Mouse (Mus musculus): ENCODE results near the gene Gm35315. TPM values are rescaled to one million over a fixed set of nuclear protein-coding genes. Genes with fewer than 3 reads are reported as not detected.
A peak's percentile ranks its signal among the peaks of the same experiment; 100 is the strongest.

Gm35315 gene
- polyA plus RNA-seq, 1 experiment from 2014 or later, result 1.7 TPM

DNA sequence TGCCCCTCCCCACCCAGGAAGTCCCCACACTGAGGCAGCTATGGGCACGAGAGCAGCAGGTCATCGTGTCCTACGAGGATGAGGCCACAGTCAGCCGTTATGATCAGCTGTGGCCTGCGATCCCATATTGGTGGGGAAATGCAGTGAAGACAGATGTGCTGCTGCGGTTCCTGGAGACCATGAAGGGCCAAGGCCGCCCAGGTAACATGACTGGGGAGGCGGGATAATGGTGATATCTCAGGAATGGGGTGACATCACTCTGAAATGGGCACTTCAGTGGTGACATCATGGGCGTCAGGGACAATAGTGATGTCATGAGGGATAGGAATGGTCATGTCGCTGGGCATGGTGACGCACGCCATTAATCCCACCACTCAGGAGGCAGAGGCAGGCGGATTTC is 8.2 kb upstream of the Gm35315 start:
- no peak for ATAC-seq (ENCODE audit: low FRiP score, low TSS enrichment)
- Histone ChIP-seq H3K4me1 (ENCODE audit: insufficient read depth, low read length) (peaks cover 38% of the 10 kb centered on the region), H3K9ac (replicated peaks; ENCODE audit: low read length) (no peak overlapping the region), H3K36me3 (ENCODE audit: insufficient read depth, low read length) (peaks cover 38% of the 10 kb centered on the region), H3K27ac (ENCODE audit: low read length) (no peak overlapping the region), H3K9me3 (ENCODE audit: low read length) (0 out of 2 replicates have a peak, but pooled peaks cover 8% of the 10 kb centered on the region), H3K4me2 (replicated peaks; ENCODE audit: low read depth, low read length) (no peak overlapping the region), H3K27me3 (ENCODE audit: insufficient read depth, low read length) (no peaks in the 10 kb centered on the region), H3K4me3 (ENCODE audit: low read length) (no peak overlapping the region)
- 91% methylated on average over 13 of the region's 13 CpGs for WGBS

DNA sequence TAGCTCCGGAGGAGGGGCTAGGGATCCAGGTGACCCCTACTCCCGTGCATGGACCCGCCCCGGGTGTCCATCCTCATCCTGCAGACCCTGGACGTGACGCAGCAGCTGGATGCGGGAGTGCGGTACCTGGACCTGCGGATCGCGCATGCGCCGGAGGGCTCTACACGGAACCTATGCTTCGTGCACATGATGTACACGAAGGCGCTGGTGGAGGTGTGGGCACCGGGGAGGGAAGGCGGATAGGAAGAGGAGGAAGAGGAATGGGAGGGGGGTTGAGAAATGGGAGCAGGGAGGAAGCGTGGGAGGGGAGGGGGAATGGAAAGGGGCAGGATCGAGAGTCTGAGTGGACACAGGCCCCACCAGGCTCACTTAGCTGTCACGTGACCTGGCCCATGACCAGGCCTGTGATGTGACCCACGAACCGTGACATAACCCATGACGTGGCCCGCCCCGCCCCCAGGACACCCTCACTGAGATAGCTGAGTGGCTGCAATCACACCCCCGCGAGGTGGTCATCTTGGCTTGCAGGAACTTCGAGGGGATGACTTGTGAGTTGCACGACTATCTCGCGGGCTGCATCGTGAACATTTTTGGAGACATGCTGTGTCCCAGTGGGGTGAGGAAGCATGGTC is 7.6 kb upstream of the Gm35315 start:
- 0 out of 2 replicates have a peak, but pooled peaks cover 8% of the 10 kb centered on the region for H3K9me3 ChIP-seq (ENCODE audit: low read length)
- WGBS, result 15% methylated on average over 34 of the region's 34 CpGs
- H3K9ac ChIP-seq (replicated peaks; ENCODE audit: low read length), result peak overlapping the region; percentile 36; the same call in 1 of the 2 replicates
- H3K4me2 ChIP-seq (replicated peaks; ENCODE audit: low read depth, low read length), result peak overlapping the region; percentile 80
- H3K4me3 ChIP-seq (ENCODE audit: low read length), result peak overlapping the region; percentile 32
- ATAC-seq (ENCODE audit: low FRiP score, low TSS enrichment), result peak; percentile 19; the same call in 1 of the 2 replicates
- no peaks in the 10 kb centered on the region for H3K27me3 ChIP-seq (ENCODE audit: insufficient read depth, low read length)
- peaks cover 35% of the 10 kb centered on the region for H3K4me1 ChIP-seq (ENCODE audit: insufficient read depth, low read length)
- peaks cover 38% of the 10 kb centered on the region for H3K36me3 ChIP-seq (ENCODE audit: insufficient read depth, low read length)
- no peak overlapping the region for H3K27ac ChIP-seq (ENCODE audit: low read length)

DNA sequence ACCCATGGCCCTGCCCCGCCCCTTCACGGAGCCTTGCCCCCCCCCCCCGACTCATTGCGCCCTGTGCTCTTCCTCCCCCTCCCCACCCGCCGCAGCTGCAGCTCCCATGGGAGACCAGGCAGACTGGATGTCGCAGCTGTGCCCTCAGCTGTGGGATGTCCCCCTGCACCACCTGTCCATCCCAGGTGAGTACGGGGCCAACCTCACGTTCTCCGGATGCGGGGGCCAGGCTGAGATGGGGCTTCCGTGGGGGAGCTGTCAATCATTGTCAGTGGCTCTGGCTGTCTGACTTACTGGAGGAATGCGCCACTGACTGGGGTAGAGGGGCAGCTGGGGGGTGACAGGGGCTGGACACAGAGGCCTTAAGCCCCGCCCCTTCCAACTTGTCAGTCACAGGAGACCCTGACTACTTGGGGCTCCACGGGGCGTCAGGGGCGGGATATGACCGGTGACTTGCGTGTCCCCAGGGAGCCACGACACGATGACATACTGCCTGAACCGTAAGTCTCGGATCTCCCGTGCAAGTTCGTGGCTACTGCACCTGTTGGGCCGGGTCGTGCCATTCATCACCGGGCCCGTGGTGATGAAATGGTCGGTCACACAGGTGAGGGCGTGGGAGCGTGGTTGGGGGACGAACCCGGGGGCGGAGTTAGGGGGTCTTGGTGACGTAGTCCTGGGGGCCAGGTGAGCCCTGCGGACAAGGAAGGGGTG is 6.9 kb upstream of the Gm35315 start:
- H3K4me1 ChIP-seq (ENCODE audit: insufficient read depth, low read length), result peaks cover 27% of the 10 kb centered on the region
- peaks cover 33% of the 10 kb centered on the region for H3K36me3 ChIP-seq (ENCODE audit: insufficient read depth, low read length)
- 1% methylated on average over 33 of the region's 37 CpGs for WGBS
- H3K4me2 ChIP-seq (replicated peaks; ENCODE audit: low read depth, low read length), result peak overlapping the region; percentile 80
- peak overlapping the region; percentile 32 for H3K4me3 ChIP-seq (ENCODE audit: low read length)
- 0 out of 2 replicates have a peak, but pooled peaks cover 8% of the 10 kb centered on the region for H3K9me3 ChIP-seq (ENCODE audit: low read length)
- no peaks in the 10 kb centered on the region for H3K27me3 ChIP-seq (ENCODE audit: insufficient read depth, low read length)
- peak overlapping the region; percentile 36 for H3K9ac ChIP-seq (replicated peaks; ENCODE audit: low read length)
- H3K27ac ChIP-seq (ENCODE audit: low read length), result no peak overlapping the region
- peak; percentile 25; the same call in 1 of the 2 replicates for ATAC-seq (ENCODE audit: low FRiP score, low TSS enrichment)

DNA sequence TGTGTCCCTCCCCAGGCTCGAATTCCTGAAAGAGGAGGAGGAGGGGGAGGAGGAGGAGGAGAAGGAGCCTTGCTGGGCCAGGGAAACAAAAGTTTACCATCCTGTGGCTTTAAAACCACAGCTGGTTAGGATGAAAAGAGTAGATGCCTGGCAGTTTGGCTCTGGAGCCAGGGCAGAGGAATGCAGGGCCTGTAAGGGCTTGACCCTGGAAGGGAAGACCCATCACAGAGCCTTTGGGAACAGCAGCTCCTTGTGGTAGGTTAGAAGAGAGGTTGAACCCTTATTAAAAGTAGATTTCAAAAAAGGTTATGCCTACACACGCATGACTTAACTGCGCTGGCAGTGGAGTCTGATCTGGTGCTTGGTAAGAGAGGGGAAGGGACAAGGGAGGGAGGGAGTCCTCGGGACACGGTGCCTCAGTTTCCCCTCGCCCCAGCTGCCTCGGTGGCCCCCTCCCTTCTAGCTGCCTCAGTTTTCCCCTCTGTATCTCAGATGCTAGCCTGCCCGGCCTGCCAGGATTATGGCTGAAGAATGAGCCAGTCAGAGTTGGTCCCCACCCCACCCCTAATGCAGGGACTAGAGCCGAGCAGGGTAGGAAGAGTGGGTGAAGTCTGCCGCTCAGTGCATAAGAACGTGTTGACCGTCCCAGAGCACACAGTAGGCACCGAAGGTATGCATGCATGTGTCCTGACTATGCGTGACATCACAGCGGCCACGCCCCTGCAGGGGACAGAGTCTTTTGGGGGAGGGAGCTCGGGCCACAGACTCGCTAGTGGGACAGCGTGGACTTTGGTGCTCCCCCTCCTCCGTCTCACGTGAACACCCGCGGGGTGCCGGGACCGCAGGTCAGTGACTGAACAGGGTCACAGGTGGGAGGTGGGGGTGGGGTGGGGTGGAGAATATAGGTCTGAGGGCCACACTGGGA is 5.7 kb upstream of the Gm35315 start, which contains the start of gene Plcxd1:
TSS of gene Plcxd1 (plus strand) at position 314 of the 925 bp plus-strand sequence.
- peak; percentile 28 for ATAC-seq (ENCODE audit: low FRiP score, low TSS enrichment)
- no peak within 1 kb of the TSS for H3K27ac ChIP-seq (ENCODE audit: low read length)
- peak within 1 kb of the TSS; percentile 80 for H3K4me2 ChIP-seq (replicated peaks; ENCODE audit: low read depth, low read length)
- no peak within 1 kb of the TSS; the same call in none of the 2 replicates for H3K9ac ChIP-seq (replicated peaks; ENCODE audit: low read length)
- H3K27me3 ChIP-seq (ENCODE audit: insufficient read depth, low read length), result no peaks in the 10 kb centered on the region
- peaks cover 31% of the 10 kb centered on the region for H3K4me1 ChIP-seq (ENCODE audit: insufficient read depth, low read length)
- H3K4me3 ChIP-seq (ENCODE audit: low read length), result peak within 1 kb of the TSS; percentile 32
- 0 out of 2 replicates have a peak, but pooled peaks cover 5% of the 10 kb centered on the region for H3K9me3 ChIP-seq (ENCODE audit: low read length)
- WGBS, result 6% methylated on average over 22 of the region's 25 CpGs
- peaks cover 22% of the 10 kb centered on the region for H3K36me3 ChIP-seq (ENCODE audit: insufficient read depth, low read length)

DNA sequence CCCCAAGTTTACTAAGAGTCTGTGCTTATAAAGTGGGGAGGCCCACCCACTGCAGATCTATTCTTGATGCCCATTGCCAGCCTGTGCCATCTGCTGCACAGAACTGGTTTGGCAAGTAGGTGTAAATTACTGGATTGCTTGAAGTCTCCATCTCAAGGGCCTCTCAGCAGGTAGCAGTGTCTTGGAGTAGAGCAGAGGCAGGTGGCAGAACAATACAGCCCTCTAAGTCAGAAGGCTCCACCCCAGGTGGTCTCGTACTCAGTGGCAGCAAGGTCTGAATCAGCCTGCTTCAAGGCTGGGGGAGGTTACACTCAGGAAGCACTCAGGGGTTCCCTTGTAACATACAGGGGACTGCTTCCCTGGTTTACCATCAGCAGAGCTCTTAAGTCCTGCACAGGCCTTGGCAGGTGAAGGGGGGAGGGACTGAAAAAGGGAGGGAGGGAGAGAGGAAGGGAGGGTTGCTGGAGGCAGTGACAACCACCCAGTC is 4.8 kb upstream of the Gm35315 start:
- no peak overlapping the region for H3K4me3 ChIP-seq (ENCODE audit: low read length)
- H3K4me2 ChIP-seq (replicated peaks; ENCODE audit: low read depth, low read length), result no peak overlapping the region
- H3K9me3 ChIP-seq (ENCODE audit: low read length), result 0 out of 2 replicates have a peak, but pooled peaks cover 4% of the 10 kb centered on the region
- H3K27me3 ChIP-seq (ENCODE audit: insufficient read depth, low read length), result no peaks in the 10 kb centered on the region
- H3K9ac ChIP-seq (replicated peaks; ENCODE audit: low read length), result no peak overlapping the region
- no peak overlapping the region for H3K27ac ChIP-seq (ENCODE audit: low read length)
- WGBS, result 26% methylated on average over 1 of the region's 1 CpGs
- H3K36me3 ChIP-seq (ENCODE audit: insufficient read depth, low read length), result peaks cover 13% of the 10 kb centered on the region
- no peak for ATAC-seq (ENCODE audit: low FRiP score, low TSS enrichment)
- H3K4me1 ChIP-seq (ENCODE audit: insufficient read depth, low read length), result peaks cover 37% of the 10 kb centered on the region

- H3K4me3 ChIP-seq (ENCODE audit: low read length), result peak overlapping the region; percentile 68
- H3K9me3 ChIP-seq (ENCODE audit: low read length), result no peaks in the 10 kb centered on the region
- ATAC-seq (ENCODE audit: low FRiP score, low TSS enrichment), result peak; percentile 55
- H3K27ac ChIP-seq (ENCODE audit: low read length), result peak overlapping the region; percentile 55
- peak overlapping the region; percentile 72 for H3K9ac ChIP-seq (replicated peaks; ENCODE audit: low read length)
- no peaks in the 10 kb centered on the region for H3K36me3 ChIP-seq (ENCODE audit: insufficient read depth, low read length)
- H3K27me3 ChIP-seq (ENCODE audit: insufficient read depth, low read length), result no peaks in the 10 kb centered on the region
- H3K4me1 ChIP-seq (ENCODE audit: insufficient read depth, low read length), result peaks cover 15% of the 10 kb centered on the region
- WGBS, result 3% methylated on average over 4 of the region's 4 CpGs
- H3K4me2 ChIP-seq (replicated peaks; ENCODE audit: low read depth, low read length), result peak overlapping the region; percentile 76
These were observed 610 bp upstream of the Gm35315 start for GRCm38 (mm10) chr5:110094847-110095213.

DNA sequence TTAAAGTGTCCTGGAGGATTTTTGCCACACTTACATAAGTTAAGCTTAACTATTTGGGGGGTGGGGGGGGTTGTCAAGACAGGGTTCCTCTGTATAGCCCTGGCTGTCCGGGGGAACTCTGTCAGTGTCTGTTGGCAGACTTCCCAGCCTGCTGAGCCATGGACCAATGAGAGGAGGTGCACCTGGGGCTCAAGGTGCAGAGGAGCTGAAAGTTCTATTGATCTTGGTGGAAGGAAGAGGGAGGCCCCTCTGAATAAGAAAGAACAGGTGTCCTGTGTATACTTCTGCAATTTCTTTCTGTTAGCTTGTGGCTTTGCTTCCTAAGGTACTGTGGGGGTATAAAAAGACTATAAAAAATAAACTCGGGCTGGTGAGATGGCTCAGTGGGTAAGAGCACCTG is 2.7 kb downstream of the Gm35315 start:
- no peaks in the 10 kb centered on the region for H3K9me3 ChIP-seq (ENCODE audit: low read length)
- H3K4me1 ChIP-seq (ENCODE audit: insufficient read depth, low read length), result peaks cover 11% of the 10 kb centered on the region
- no peak overlapping the region for H3K4me3 ChIP-seq (ENCODE audit: low read length)
- H3K9ac ChIP-seq (replicated peaks; ENCODE audit: low read length), result no peak overlapping the region
- no peak overlapping the region for H3K4me2 ChIP-seq (replicated peaks; ENCODE audit: low read depth, low read length)
- no peaks in the 10 kb centered on the region for H3K27me3 ChIP-seq (ENCODE audit: insufficient read depth, low read length)
- H3K27ac ChIP-seq (ENCODE audit: low read length), result no peak overlapping the region
- 62% methylated on average over 2 of the region's 2 CpGs for WGBS
- H3K36me3 ChIP-seq (ENCODE audit: insufficient read depth, low read length), result no peaks in the 10 kb centered on the region
- ATAC-seq (ENCODE audit: low FRiP score, low TSS enrichment), result no peak

DNA sequence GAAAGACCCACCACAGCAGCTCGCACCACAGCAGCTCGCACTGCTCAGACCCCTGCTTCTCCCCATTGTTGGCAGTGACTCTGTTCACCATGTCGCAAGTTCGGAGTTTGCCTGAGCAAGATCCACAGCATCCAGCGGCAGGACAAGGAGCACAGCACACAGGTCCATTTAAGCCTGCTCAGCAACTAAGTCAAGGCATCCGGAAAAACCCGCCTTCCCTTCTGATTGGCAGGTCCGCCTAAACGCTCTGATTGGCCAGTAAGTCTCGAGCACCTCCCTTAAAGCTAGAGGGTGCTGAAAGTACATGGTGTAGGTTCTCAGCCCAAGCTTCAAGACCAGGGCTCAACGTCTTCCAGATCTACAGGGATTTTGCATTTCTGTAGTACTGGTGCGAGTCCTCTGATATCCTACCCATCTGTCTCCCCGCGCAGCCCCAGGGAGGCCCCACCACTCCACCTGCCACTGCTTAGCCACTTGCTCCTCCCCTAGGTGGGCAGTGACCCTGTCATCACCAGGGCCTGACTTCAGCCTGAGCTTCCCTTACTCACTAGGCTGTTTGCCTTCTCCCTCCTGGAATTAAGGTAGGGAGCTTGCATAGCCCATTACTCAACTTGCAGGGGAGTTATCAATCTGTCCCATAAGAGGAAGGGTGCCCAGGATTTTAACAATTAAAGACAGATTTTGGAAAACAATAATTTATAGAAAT is 7.9 kb downstream of the Gm35315 start:
- no peak; the same call in 1 of the 2 replicates for ATAC-seq (ENCODE audit: low FRiP score, low TSS enrichment)
- 39% methylated on average over 14 of the region's 14 CpGs for WGBS
- H3K27ac ChIP-seq (ENCODE audit: low read length), result no peak overlapping the region
- H3K4me2 ChIP-seq (replicated peaks; ENCODE audit: low read depth, low read length), result no peak overlapping the region
- no peak overlapping the region for H3K4me3 ChIP-seq (ENCODE audit: low read length)
- peaks cover 11% of the 10 kb centered on the region; the same call in 1 of the 2 replicates for H3K9me3 ChIP-seq (ENCODE audit: low read length)
- H3K36me3 ChIP-seq (ENCODE audit: insufficient read depth, low read length), result no peaks in the 10 kb centered on the region
- H3K27me3 ChIP-seq (ENCODE audit: insufficient read depth, low read length), result no peaks in the 10 kb centered on the region
- no peaks in the 10 kb centered on the region for H3K4me1 ChIP-seq (ENCODE audit: insufficient read depth, low read length)
- no peak overlapping the region for H3K9ac ChIP-seq (replicated peaks; ENCODE audit: low read length)

DNA sequence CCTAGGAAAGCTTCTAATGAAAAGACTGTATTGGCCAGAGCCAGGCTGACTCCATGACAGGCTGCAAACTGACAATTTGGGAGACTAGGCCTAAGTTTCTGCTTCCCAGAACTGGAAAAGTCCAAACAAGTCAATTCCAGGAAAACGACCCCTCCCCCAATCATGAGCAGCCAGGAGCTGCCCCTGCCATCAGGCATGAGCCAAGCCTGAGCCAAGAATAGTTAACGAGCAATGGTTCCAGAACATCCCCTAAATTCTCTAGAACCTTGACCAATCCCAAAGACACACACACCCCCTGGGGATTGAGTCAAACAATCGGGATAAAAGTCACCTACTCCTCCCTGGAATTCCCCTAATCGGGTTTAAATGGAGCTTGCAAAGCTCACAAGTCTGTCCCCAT is 11.3 kb downstream of the Gm35315 start:
- 84% methylated on average over 4 of the region's 4 CpGs for WGBS
- Histone ChIP-seq H3K9ac (replicated peaks; ENCODE audit: low read length) (no peak overlapping the region), H3K27ac (ENCODE audit: low read length) (no peak overlapping the region), H3K4me2 (replicated peaks; ENCODE audit: low read depth, low read length) (no peak overlapping the region), H3K4me1 (ENCODE audit: insufficient read depth, low read length) (no peaks in the 10 kb centered on the region), H3K27me3 (ENCODE audit: insufficient read depth, low read length) (no peaks in the 10 kb centered on the region), H3K9me3 (ENCODE audit: low read length) (peaks cover 21% of the 10 kb centered on the region), H3K4me3 (ENCODE audit: low read length) (no peak overlapping the region), H3K36me3 (ENCODE audit: insufficient read depth, low read length) (0 out of 2 replicates have a peak, but pooled peaks cover 8% of the 10 kb centered on the region)
- no peak for ATAC-seq (ENCODE audit: low FRiP score, low TSS enrichment)
